Mouse (Mus musculus) thymus, adult 2 months (tissue): ENCODE results near the gene Sephs2. TPM values are rescaled to one million over a fixed set of nuclear protein-coding genes. Genes with fewer than 3 reads are reported as not detected.

Source experiments
- DNase-seq: peaks from one replicate; pipeline ENCODE4 v3.0.0; 2021
- H3K27ac ChIP-seq: fragments of 200-500 bp; 2 replicates; pipeline ENCODE4 v1.5.1; 2012; ENCODE audit warnings: low read length, control low read depth; ENCODE audit not compliant: control insufficient read depth, insufficient read depth
- H3K27me3 ChIP-seq: fragments of 200-500 bp; 2 replicates; pipeline ENCODE4 v1.6.1; 2012; ENCODE audit warnings: mild to moderate bottlenecking, low read length, moderate library complexity, mixed read lengths; ENCODE audit not compliant: control insufficient read depth, insufficient read depth
- H3K36me3 ChIP-seq: fragments of 200-500 bp; 2 replicates; pipeline ENCODE4 v1.6.1; 2012; ENCODE audit warnings: mild to moderate bottlenecking, low read length, moderate library complexity; ENCODE audit not compliant: control insufficient read depth, insufficient read depth
- H3K4me1 ChIP-seq: fragments of 200-500 bp; replicated peaks from 2 replicates; pipeline ENCODE4 v1.6.1; 2012; ENCODE audit warnings: low read length; ENCODE audit not compliant: control insufficient read depth, insufficient read depth
- H3K4me3 ChIP-seq: fragments of 200-500 bp; 2 replicates; pipeline ENCODE4 v1.5.1; 2012; ENCODE audit warnings: mild to moderate bottlenecking, low read length, control low read depth, moderate library complexity; ENCODE audit not compliant: control insufficient read depth, insufficient read depth
- CTCF ChIP-seq: fragments of 200-500 bp; IDR thresholded peaks from 2 replicates; pipeline ENCODE4 v1.5.1; 2012; ENCODE audit warnings: mild to moderate bottlenecking, control low read depth, low read length, moderate library complexity, borderline replicate concordance; ENCODE audit not compliant: control insufficient read depth, poor library complexity, insufficient read depth; ENCODE audit errors: extremely low read depth
- POLR2A ChIP-seq: fragments of 200-500 bp; IDR thresholded peaks from 2 replicates; pipeline ENCODE4 v1.6.1; 2012; ENCODE audit warnings: mild to moderate bottlenecking, low read length, control low read depth, moderate library complexity; ENCODE audit not compliant: control insufficient read depth, poor library complexity, insufficient read depth; ENCODE audit errors: extremely low read depth
- WGBS: fragments of 180-500 bp; shearing (Covaris S2); methylation state at CpG from one replicate; pipeline ENCODE4 v1.1.7; 2018; 5-methylcytosine and 5-hydroxymethylcytosine counted together
- polyA plus RNA-seq: library from polyadenylated mRNA; depleted of rRNA; stranded (reverse); fragments of >200 nt; gene quantifications from 2 replicates; pipeline ENCODE4 v1.2.3, GENCODE M21; 2012; rRNA removed

Sephs2 gene
- polyA plus RNA-seq, 1 experiment = 37.2 TPM

DNA sequence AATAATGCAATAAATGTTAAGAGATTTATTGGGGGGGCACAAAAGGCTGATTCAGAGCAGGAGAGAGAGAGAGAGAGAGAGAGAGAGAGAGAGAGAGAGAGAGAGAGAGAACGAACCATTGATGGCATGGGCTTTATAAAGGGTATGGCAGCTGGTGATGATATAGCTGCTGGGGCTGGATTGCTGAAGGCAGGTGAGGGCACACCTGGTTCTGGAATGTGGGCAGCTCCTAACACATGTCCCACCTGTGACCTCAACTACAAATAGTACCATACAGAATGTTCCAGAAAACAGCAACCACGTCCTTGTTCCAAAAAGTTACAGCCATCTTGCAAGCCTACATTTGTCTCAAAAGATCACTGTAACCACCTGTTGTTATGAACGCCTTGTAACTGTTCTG lies 42.5 kb downstream of the Sephs2 start:
- Histone ChIP-seq H3K27ac (no peak overlapping the region), H3K4me1 (peaks cover 28% of the 10 kb centered on the region), H3K27me3 (no peaks in the 10 kb centered on the region), H3K36me3 (peaks cover 14% of the 10 kb centered on the region), H3K4me3 (no peak overlapping the region; the same call in 1 of the 2 replicates)
- no peak for TF ChIP-seq CTCF
- TF ChIP-seq POLR2A = no peak
- DNase-seq = no peak
- 19% methylated on average over 3 of the region's 3 CpGs for WGBS

DNA sequence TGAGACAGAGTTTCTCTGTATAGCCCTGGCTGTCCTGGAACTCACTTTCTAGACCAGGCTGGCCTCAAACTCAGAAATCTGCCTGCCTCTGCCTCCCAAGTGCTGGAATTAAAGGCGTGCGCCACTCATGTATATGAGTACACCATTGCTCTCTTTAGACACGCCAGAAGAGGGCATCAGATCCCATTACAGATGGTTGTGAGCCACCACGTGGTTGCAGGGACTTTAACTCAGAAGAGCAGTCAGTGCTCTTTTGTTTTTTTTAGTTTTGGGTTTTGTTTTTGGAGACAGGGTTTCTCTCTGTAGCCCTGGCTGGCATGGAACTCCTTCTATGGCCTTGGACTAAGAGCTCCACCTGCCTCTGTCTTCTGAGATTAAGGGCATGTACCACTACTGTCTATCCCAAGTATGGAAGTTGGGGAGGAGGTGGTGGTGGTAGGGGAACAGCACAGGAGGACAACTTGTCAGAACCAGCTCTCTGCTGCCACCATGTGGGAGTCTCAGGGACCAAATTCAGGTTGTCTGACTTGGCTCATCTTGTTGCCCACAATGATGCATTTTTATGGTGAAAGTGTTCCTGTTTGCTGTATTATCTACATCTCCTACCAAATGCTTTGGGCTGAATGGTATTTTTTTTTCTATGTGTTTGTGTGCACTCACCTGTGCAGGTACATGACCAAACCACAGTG lies 45.1 kb downstream of the Sephs2 start:
- Histone ChIP-seq H3K27ac (peak overlapping the region; percentile 70), H3K4me3 (no peak overlapping the region), H3K36me3 (0 out of 2 replicates have a peak, but pooled peaks cover 5% of the 10 kb centered on the region), H3K4me1 (peaks cover 24% of the 10 kb centered on the region), H3K27me3 (no peaks in the 10 kb centered on the region)
- no peak for TF ChIP-seq POLR2A
- no peak for TF ChIP-seq CTCF
- WGBS = 51% methylated on average over 4 of the region's 4 CpGs
- peak; percentile 90 for DNase-seq

- Histone ChIP-seq H3K4me1 (peaks cover 16% of the 10 kb centered on the region), H3K4me3 (no peak overlapping the region), H3K27me3 (no peaks in the 10 kb centered on the region), H3K27ac (no peak overlapping the region), H3K36me3 (0 out of 2 replicates have a peak, but pooled peaks cover 5% of the 10 kb centered on the region)
- 96% methylated on average over 11 of the region's 11 CpGs for WGBS
- TF ChIP-seq CTCF (no peak), POLR2A (no peak)
- no peak for DNase-seq
These were observed 48.5 kb downstream of the Sephs2 start for GRCm38 (mm10) chr7:127225147-127225995.

DNA sequence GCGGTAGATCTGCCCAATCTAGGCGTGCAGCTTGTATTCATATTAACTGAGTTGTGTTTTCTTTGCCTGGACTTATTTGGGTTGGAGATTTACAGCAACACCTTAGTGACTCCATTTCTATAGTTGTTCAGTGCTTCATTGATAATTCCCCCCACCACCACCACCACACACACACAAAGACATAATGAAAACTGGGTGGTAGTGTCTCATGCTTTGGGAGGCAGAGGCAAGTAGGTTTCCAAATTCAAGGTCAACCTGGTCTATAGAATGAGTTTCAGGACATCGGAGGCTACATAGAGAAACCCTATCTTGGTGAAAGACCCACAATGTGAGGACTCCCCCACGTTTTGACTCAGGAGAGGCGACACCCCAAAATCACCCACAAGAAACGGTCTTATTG lies 49.2 kb downstream of the Sephs2 start:
- TF ChIP-seq CTCF (no peak), POLR2A (no peak)
- Histone ChIP-seq H3K27me3 (no peaks in the 10 kb centered on the region), H3K4me3 (no peak overlapping the region), H3K36me3 (0 out of 2 replicates have a peak, but pooled peaks cover 5% of the 10 kb centered on the region), H3K4me1 (peaks cover 13% of the 10 kb centered on the region), H3K27ac (no peak overlapping the region)
- no peak for DNase-seq
- 93% methylated on average over 6 of the region's 6 CpGs for WGBS

DNA sequence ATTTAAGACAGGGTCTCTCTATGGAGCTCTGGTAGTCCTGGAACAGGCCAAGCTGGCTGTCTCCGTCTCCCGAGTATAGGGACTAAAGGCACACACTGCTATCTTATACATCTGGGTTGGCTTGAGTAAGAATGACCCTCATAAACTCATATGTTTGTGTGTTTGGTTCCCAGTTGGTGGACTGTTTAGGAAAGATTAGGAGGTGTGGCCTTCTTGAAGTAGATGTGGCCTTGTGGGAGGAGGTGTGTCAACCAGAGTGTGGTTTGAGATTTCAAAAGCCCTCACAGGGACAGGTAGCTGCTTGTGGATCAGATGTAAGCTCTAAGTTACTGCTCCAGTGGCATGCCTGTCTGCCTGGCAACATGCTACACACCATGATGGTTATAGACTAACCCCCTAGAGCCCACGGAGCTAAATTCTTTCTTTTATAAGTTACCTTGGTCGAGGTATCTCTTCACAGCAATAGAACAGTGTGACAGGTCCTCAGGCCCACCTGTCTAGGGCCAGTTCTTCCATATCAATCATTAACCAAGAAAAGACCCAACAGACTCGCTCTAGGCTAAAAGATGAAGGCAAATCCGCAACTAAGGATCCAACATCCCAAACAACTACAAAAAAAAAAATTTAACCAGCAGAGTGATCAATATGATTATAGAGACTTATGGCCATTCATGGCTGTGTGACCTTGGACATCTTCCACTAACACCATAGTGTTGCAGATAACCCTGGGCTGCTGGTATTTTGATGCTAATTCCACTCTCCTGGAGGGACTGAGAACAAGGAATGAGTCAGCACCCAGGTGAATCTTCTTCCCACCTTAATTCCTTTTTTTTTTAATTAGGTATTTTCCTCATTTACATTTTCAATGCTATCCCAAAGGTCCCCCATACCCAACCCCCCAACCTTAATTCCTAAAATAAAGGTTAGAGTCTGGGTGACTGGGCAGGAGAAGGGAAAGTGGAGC lies 50.1 kb downstream of the Sephs2 start:
- no peak overlapping the region for H3K4me3 ChIP-seq
- no peaks in the 10 kb centered on the region for H3K27me3 ChIP-seq
- 94% methylated on average over 6 of the region's 6 CpGs for WGBS
- peaks cover 17% of the 10 kb centered on the region for H3K4me1 ChIP-seq
- TF ChIP-seq POLR2A (no peak), CTCF (no peak)
- H3K27ac ChIP-seq = no peak overlapping the region
- H3K36me3 ChIP-seq = no peaks in the 10 kb centered on the region
- no peak for DNase-seq

DNA sequence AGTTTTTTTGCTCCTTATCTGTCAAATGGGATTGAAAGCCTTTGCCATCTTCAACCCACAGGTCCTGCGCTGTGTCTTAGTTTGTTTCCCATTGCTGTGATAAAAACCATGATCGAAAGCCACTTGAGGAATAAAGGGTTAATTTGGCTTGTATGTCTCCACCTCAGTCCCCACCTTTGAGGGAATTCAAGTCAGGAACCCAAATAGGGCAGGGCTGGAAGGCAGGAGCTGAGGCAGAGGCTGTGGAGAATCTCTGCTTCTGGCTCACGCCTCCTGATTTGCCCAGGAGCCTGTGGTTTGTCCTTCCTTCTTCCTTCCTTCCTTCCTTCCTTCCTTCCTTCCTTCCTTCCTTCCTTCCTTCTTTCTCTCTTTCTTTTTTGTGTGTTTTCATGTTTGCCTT lies 50.7 kb downstream of the Sephs2 start:
- no peak for DNase-seq
- peaks cover 20% of the 10 kb centered on the region for H3K4me1 ChIP-seq
- no peak overlapping the region for H3K27ac ChIP-seq
- no peaks in the 10 kb centered on the region for H3K36me3 ChIP-seq
- H3K27me3 ChIP-seq = no peaks in the 10 kb centered on the region
- WGBS = 100% methylated on average over 3 of the region's 3 CpGs
- no peak overlapping the region for H3K4me3 ChIP-seq
- TF ChIP-seq POLR2A (no peak), CTCF (no peak)

Other genes starting within 250 kb of the Sephs2 start
- gene Maz, start 247.0 kb downstream of the Sephs2 start, polyA plus RNA-seq = 954 and 1,846 TPM in 2 replicates
- gene Kif22, start 231.6 kb downstream of the Sephs2 start, polyA plus RNA-seq = 50.5 and 66.8 TPM in 2 replicates
- 0.73 and 1.2 TPM in 2 replicates for gene Zg16, start 186.7 kb downstream of the Sephs2 start, polyA plus RNA-seq
- 518 and 532 TPM in 2 replicates for gene AI467606, start 182.7 kb downstream of the Sephs2 start, polyA plus RNA-seq
- gene Qprt, start 151.8 kb downstream of the Sephs2 start, polyA plus RNA-seq = 8.0 and 10.1 TPM in 2 replicates
- gene Spn, start 136.2 kb downstream of the Sephs2 start, polyA plus RNA-seq = 135 and 157 TPM in 2 replicates
- 63.4 and 67.2 TPM in 2 replicates for gene Cd2bp2, start 78.0 kb downstream of the Sephs2 start, polyA plus RNA-seq
- 70.3 and 81.3 TPM in 2 replicates for gene Tbc1d10b, start 65.6 kb downstream of the Sephs2 start, polyA plus RNA-seq
- gene Mylpf, start 65.2 kb downstream of the Sephs2 start, polyA plus RNA-seq = 10.7 and 12.3 TPM in 2 replicates
- 30.4 and 31.6 TPM in 2 replicates for gene Zfp553, start 41.0 kb downstream of the Sephs2 start, polyA plus RNA-seq
- 1,045 and 1,102 TPM in 2 replicates for gene Sept1, start 40.9 kb downstream of the Sephs2 start, polyA plus RNA-seq
- gene Zfp771, start 29.8 kb downstream of the Sephs2 start, polyA plus RNA-seq = 91.3 and 102 TPM in 2 replicates
- gene Dctpp1, start 13.3 kb downstream of the Sephs2 start, polyA plus RNA-seq = 122 and 125 TPM in 2 replicates
- gene Itgal, start 22.2 kb upstream of the Sephs2 start, polyA plus RNA-seq = 353 and 356 TPM in 2 replicates
- gene Zfp768, start 71.5 kb upstream of the Sephs2 start, polyA plus RNA-seq = 8.6 and 11.1 TPM in 2 replicates
- gene Zfp747, start 102.0 kb upstream of the Sephs2 start, polyA plus RNA-seq = 14.4 and 15.2 TPM in 2 replicates
- 5.9 and 6.4 TPM in 2 replicates for gene 9130019O22Rik, start 113.1 kb upstream of the Sephs2 start, polyA plus RNA-seq
- 8.4 and 10.2 TPM in 2 replicates for gene E430018J23Rik, start 119.6 kb upstream of the Sephs2 start, polyA plus RNA-seq
- gene Zfp764, start 132.8 kb upstream of the Sephs2 start, polyA plus RNA-seq = 9.0 and 10.7 TPM in 2 replicates
- gene Zfp688, start 148.0 kb upstream of the Sephs2 start, polyA plus RNA-seq = 28.0 and 28.7 TPM in 2 replicates
- gene Zfp689, start 175.1 kb upstream of the Sephs2 start, polyA plus RNA-seq = 8.1 and 9.4 TPM in 2 replicates
- gene Prr14, start 185.6 kb upstream of the Sephs2 start, polyA plus RNA-seq = 191 and 212 TPM in 2 replicates
- gene Fbrs, start 205.1 kb upstream of the Sephs2 start, polyA plus RNA-seq = 122 and 128 TPM in 2 replicates
- gene Srcap, start 237.9 kb upstream of the Sephs2 start, polyA plus RNA-seq = 92.3 and 131 TPM in 2 replicates
- gene Gm42715, start 245.5 kb upstream of the Sephs2 start, polyA plus RNA-seq = 10.4 and 14.1 TPM in 2 replicates